Mouse (Mus musculus): ENCODE measurements around the gene Efhd1.

GRCm38 (mm10) chr1:87287105-87287504 lies 22.9 kb downstream of the Efhd1 start:
- no peak for TF ChIP-seq CTCF (IDR thresholded peaks at IDR 0.05; ENCODE audit: low read depth)
- no peak for TF ChIP-seq EP300 (IDR thresholded peaks at IDR 0.05; ENCODE audit: low read depth)
